Mouse (Mus musculus) lung, postnatal 0 days (tissue): Measurements from ENCODE around the gene Mvb12b.

Experiments
- CTCF ChIP-seq: IDR thresholded peaks from 2 replicates; pipeline ENCODE4 v1.5.1; 2016; ENCODE audit warnings: antibody characterized with exemption, mild to moderate bottlenecking
- EP300 ChIP-seq: IDR thresholded peaks from 2 replicates; pipeline ENCODE4 v1.6.1; 2016; ENCODE audit warnings: antibody characterized with exemption, mild to moderate bottlenecking, control low read depth

DNA sequence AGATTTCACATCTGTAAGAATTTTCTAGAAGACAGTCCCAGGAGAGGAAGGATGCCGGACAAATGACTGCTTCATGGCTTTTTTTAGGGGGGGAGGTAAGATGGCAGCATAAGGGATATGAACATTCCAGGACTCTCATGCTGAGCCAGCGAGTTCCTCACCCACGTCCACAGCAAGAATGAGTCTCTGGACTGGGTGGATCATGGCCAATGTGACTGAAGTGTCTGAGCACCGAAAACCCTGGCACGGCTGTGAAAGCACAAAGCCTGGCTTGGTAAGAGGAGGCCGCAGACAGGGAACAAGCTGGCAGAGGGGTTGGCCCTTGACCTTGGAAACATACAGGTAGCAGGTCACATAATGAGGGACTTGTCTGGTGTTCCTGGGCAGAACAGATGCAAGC is 87.5 kb downstream of the Mvb12b start:
- TF ChIP-seq CTCF (no peak), EP300 (no peak)
